Mouse (Mus musculus): ENCODE results near the gene Enpp5. TPM values are rescaled to one million over a fixed set of nuclear protein-coding genes. Genes with fewer than 3 reads are reported as not detected.

The Enpp5 gene
- polyA plus RNA-seq, 1 experiment from 2014 or later: 15.8 TPM

DNA sequence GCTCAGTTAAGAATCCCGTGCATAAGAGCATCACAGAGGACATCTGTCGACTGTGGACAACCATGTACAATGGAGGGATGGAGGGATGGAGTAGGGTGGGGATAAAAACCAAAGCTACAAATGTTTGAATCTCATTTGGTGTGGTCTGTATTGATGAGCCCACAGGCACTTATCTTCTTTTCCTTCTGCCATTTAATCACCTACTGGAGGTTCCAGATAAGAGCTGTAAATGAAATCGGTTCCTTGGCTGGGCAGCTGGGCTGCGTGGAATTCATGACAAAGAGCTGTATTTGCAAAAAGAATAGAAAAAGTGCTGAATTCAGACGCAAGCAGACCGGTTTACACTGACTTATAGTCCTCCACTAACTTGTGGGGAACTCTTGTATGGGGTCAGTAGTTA is 55.5 kb downstream of the Enpp5 start:
- H3K4me2 ChIP-seq: no peak overlapping the region
- 44% methylated on average over 6 of the region's 6 CpGs for WGBS
- peaks cover 30% of the 10 kb centered on the region for H3K4me1 ChIP-seq
- H3K9ac ChIP-seq: no peak overlapping the region
- ATAC-seq (ENCODE audit: extremely low read depth, insufficient number of reproducible peaks, low FRiP score, low TSS enrichment): no peak
- H3K9me3 ChIP-seq: no peaks in the 10 kb centered on the region
- no peak overlapping the region for H3K27ac ChIP-seq (replicated peaks)
- H3K27me3 ChIP-seq (replicated peaks): peaks cover 35% of the 10 kb centered on the region
- no peaks in the 10 kb centered on the region for H3K36me3 ChIP-seq
- no peak overlapping the region for H3K4me3 ChIP-seq

GRCm38 (mm10) chr17:44134545-44134944 is 55.9 kb downstream of the Enpp5 start:
- 65% methylated on average over 9 of the region's 9 CpGs for WGBS
- ATAC-seq (ENCODE audit: extremely low read depth, insufficient number of reproducible peaks, low FRiP score, low TSS enrichment): no peak
- H3K36me3 ChIP-seq: no peaks in the 10 kb centered on the region

DNA sequence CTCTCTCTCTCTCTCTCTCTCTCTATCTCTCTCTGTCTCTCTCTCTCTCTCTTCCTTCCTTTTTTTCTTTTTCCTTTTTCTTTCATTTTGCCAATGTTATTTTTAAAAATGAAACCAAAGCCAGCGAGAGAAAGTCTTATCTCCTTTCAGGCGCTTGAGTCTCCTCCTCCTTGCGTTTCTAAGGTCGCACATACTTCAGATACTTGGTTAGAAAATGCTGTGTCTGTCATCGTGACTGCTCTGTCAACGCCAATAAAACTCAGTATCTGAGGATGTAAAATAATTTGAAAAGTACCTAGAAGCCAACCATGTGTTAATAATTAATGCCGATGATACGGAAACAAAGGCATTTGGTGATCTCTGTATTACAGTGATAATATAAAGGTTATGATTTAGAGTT is 57.4 kb downstream of the Enpp5 start:
- ATAC-seq (ENCODE audit: extremely low read depth, insufficient number of reproducible peaks, low FRiP score, low TSS enrichment): no peak
- peak overlapping the region; percentile 33 for H3K4me3 ChIP-seq
- peak overlapping the region; percentile 65 for H3K4me2 ChIP-seq
- no peak overlapping the region for H3K27ac ChIP-seq (replicated peaks)
- H3K9me3 ChIP-seq: no peaks in the 10 kb centered on the region
- 21% methylated on average over 8 of the region's 8 CpGs for WGBS
- no peaks in the 10 kb centered on the region for H3K36me3 ChIP-seq
- H3K9ac ChIP-seq: no peak overlapping the region
- peaks cover 35% of the 10 kb centered on the region for H3K27me3 ChIP-seq (replicated peaks)
- H3K4me1 ChIP-seq: peaks cover 29% of the 10 kb centered on the region

More at GRCm38 (mm10) chr17:44134545-44134944, 55.9 kb downstream of the Enpp5 start:
- H3K9me3 ChIP-seq: no peaks in the 10 kb centered on the region
- H3K4me3 ChIP-seq: no peak overlapping the region
- peaks cover 29% of the 10 kb centered on the region for H3K4me1 ChIP-seq
- peaks cover 35% of the 10 kb centered on the region for H3K27me3 ChIP-seq (replicated peaks)
- H3K27ac ChIP-seq (replicated peaks): no peak overlapping the region
- H3K9ac ChIP-seq: no peak overlapping the region
- no peak overlapping the region for H3K4me2 ChIP-seq

Other genes with a start within 250 kb of the Enpp5 start
- gene Enpp4, start 27.0 kb downstream of the Enpp5 start, polyA plus RNA-seq (2015; fragmentation: Nextera tagmentation; extraction: Ambion mirVana): 6.7 and 7.8 TPM in 2 replicates
- gene Clic5, start 109.8 kb downstream of the Enpp5 start, polyA plus RNA-seq (2015; fragmentation: Nextera tagmentation; extraction: Ambion mirVana): 9.0 and 9.9 TPM in 2 replicates

Data from heart, embryonic 13.5 days (tissue).